Mouse (Mus musculus) ES-Bruce4 (cell line): ENCODE data around the gene Ddx17. TPM values are rescaled to one million over a fixed set of nuclear protein-coding genes. Genes with fewer than 3 reads are reported as not detected.
A peak's percentile ranks its signal among the peaks of the same experiment; 100 is the strongest.

Experiments
- H3K27ac ChIP-seq: 2 replicates; pipeline ENCODE4 v1.5.1; 2012; ENCODE audit warnings: low read length, inconsistent platforms; ENCODE audit not compliant: insufficient read depth
- H3K27me3 ChIP-seq: 2 replicates; pipeline ENCODE4 v1.6.1; 2012; ENCODE audit warnings: mild to moderate bottlenecking, low read length, inconsistent platforms; ENCODE audit not compliant: control insufficient read depth, poor library complexity, insufficient read depth, severe bottlenecking
- H3K36me3 ChIP-seq: 2 replicates; pipeline ENCODE4 v1.6.1; 2012; ENCODE audit warnings: inconsistent platforms, mild to moderate bottlenecking, low read length, moderate library complexity; ENCODE audit not compliant: control insufficient read depth, poor library complexity, insufficient read depth, severe bottlenecking
- H3K4me1 ChIP-seq: one replicate; pipeline ENCODE4 v1.8.1; 2011; ENCODE audit warnings: low read length; ENCODE audit not compliant: control insufficient read depth, insufficient read depth
- H3K4me3 ChIP-seq: 2 replicates; pipeline ENCODE4 v1.5.1; 2011; ENCODE audit warnings: low read depth, mild to moderate bottlenecking, low read length
- H3K9ac ChIP-seq: 2 replicates; pipeline ENCODE4 v1.6.1; 2012; ENCODE audit warnings: low read depth, mild to moderate bottlenecking, inconsistent platforms; ENCODE audit not compliant: poor library complexity, severe bottlenecking
- H3K9me3 ChIP-seq: replicated peaks from 2 replicates; pipeline ENCODE4 v1.6.1; 2012; ENCODE audit warnings: mild to moderate bottlenecking, low read length, inconsistent platforms; ENCODE audit not compliant: control insufficient read depth, poor library complexity, insufficient read depth, severe bottlenecking
- CTCF ChIP-seq: IDR thresholded peaks from one replicate; pipeline ENCODE4 v1.8.1; 2011; ENCODE audit warnings: low read depth, low read length
- EP300 ChIP-seq: IDR thresholded peaks from 2 replicates; pipeline ENCODE4 v1.6.1; 2011; ENCODE audit warnings: low read depth, low read length; ENCODE audit not compliant: insufficient read depth
- POLR2A ChIP-seq: IDR thresholded peaks from one replicate; pipeline ENCODE4 v1.8.1; 2011; ENCODE audit warnings: low read length; ENCODE audit not compliant: insufficient read depth
- polyA plus RNA-seq: library from polyadenylated mRNA; stranded (reverse); fragments of >200 nt; gene quantifications from 2 replicates; pipeline ENCODE4 v1.2.4, GENCODE M21; 2011; ENCODE audit warnings: low read depth; ENCODE audit not compliant: missing spikeins, insufficient read depth, insufficient read length

The Ddx17 gene
- polyA plus RNA-seq: 375 and 392 TPM in 2 replicates

DNA sequence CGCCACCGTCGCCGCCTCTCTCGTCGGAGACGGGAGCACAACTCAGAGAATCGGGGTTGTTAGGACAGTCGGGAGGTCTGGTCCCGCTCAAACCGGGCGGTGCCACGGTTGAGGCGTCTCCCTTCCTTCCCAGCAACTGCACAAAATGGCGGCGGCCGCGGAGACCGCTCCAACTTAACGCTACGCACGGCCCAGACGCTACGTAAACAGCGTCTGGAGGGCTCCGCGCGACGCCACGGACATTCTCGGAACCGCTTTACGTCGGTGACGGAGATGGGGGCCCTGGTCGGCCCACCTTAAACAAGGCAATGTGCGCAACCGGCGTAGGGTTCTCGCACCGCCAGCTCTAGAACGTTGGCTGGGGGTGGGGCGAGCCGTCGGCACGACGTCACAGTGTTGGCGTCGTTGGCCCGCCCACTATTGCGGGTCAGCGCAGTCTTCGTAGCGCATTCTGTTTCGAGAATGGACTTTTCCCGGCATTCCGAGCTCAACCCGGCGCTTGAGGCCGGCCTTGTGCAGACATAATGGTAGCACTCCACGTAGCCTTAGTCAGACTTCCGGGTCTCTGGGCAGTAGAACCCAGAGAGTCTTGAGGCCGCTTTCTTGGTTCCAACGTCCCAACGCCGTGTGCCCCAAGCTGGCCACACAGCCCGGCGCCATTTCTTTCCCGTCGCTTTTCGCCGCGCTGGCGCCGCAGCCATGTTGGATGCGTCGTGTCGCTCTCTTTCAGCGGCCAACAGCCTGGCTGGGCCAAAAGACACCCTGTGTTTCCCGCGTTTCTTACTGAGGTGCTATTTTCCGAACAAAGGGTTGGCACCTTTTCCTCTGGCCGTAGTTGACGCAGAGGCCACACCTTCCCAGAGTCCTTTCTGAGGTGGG lies at the start of gene Ddx17:
Gene Ddx17 (minus strand): TSS at position 332 of the 879 bp plus-strand sequence.
- TF ChIP-seq EP300 (0 out of 2 replicates have a peak, but pooled peaks have one; percentile 3), CTCF (no peak), POLR2A (peak; percentile 58)
- H3K27me3 ChIP-seq: no peaks in the 10 kb centered on the region
- peaks cover 30% of the 10 kb centered on the region for H3K36me3 ChIP-seq
- peak within 1 kb of the TSS; percentile 80 for H3K4me3 ChIP-seq
- peak within 1 kb of the TSS; percentile 70 for H3K27ac ChIP-seq
- H3K4me1 ChIP-seq: no peaks in the 10 kb centered on the region
- H3K9me3 ChIP-seq: no peaks in the 10 kb centered on the region
- peak within 1 kb of the TSS; percentile 89 for H3K9ac ChIP-seq

DNA sequence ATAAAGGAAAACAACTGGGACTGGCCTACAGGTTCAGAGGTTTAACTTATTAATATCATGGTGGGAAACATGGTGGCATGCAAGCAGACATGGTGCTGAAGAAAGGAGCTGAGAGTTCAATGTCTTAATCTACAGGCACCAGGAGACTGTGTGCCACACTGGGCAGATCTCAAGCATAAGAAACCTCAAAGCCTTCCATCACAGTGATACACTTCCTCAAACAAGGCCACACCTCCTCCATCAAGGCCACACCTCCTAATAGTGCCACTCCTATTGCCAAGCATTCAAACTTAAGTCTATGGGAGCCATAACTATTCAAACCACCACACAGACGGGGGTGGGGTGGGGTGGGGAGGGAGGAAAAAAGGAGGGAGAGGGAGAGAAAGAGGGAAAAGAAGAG lies 35.0 kb upstream of the Ddx17 start:
- Histone ChIP-seq H3K9me3 (0 out of 2 replicates have a peak, but pooled peaks cover 3% of the 10 kb centered on the region), H3K27me3 (no peaks in the 10 kb centered on the region; the same call in 1 of the 2 replicates), H3K4me1 (no peaks in the 10 kb centered on the region), H3K27ac (no peak overlapping the region), H3K9ac (no peak overlapping the region), H3K36me3 (peaks cover 2% of the 10 kb centered on the region), H3K4me3 (no peak overlapping the region)
- no peak for TF ChIP-seq POLR2A
- TF ChIP-seq EP300: no peak
- TF ChIP-seq CTCF: no peak

DNA sequence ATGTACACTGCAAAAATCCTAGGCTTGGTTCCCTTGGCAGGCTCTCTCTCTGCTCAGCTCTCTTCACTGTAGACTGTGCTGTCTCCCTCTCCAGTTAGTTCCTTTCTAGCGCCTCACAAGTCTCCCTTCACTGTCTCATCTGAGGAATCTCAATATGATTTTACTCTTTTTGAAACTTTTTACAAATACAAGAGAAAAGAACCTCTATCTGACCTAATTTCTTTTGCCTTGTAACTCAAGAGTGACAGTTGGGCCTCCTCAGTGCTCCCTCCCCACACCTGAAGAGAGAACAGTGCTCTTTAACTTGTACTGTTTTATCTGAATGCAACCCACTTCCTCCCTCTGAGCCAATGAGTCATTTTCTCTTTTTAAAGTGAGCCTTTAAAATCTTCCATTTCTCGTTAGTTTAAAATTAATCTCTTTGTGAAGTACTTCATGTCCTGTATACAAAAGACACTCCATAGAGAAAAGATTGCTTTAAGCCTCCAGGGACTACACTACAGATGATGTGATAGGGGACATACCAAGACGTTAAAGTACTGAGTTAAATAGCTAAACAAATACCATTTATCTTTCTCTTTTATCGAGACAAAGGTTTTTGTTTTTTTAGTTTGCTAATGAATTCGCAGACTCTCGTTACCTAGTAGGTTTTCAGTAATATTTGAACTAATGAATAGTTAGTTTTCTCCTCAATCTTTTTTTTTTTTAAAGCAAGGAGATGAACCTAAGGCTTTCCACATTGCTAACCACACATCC lies 31.3 kb upstream of the Ddx17 start:
- Histone ChIP-seq H3K9ac (no peak overlapping the region), H3K4me1 (no peaks in the 10 kb centered on the region), H3K4me3 (no peak overlapping the region), H3K27me3 (no peaks in the 10 kb centered on the region; the same call in 1 of the 2 replicates), H3K9me3 (0 out of 2 replicates have a peak, but pooled peaks cover 3% of the 10 kb centered on the region), H3K36me3 (peaks cover 2% of the 10 kb centered on the region), H3K27ac (no peak overlapping the region)
- TF ChIP-seq EP300 (no peak), CTCF (no peak), POLR2A (no peak)

DNA sequence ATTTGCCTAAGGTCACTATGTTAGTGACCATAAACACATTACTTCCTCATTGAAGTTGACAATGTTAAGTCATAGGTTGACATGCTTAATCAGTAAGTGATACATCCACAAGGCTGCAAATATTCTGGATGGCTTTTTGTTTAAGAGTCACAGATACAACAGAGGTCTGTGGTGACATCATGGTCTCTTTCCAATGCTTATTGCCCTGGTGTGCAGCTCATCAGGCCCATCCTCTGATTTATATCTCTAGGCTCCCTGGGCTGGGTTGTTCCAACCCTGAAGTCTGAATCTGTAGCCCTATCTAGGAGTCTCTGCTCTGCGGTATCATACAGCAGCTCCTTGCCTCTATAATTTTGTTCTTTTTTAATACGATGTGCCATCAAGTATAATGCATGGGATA lies 30.4 kb upstream of the Ddx17 start:
- H3K27me3 ChIP-seq: no peaks in the 10 kb centered on the region; the same call in 1 of the 2 replicates
- H3K4me3 ChIP-seq: no peak overlapping the region
- peaks cover 2% of the 10 kb centered on the region for H3K36me3 ChIP-seq
- TF ChIP-seq CTCF (no peak), POLR2A (no peak), EP300 (no peak)
- H3K9me3 ChIP-seq: 0 out of 2 replicates have a peak, but pooled peaks cover 3% of the 10 kb centered on the region
- no peaks in the 10 kb centered on the region for H3K4me1 ChIP-seq
- H3K9ac ChIP-seq: no peak overlapping the region
- no peak overlapping the region for H3K27ac ChIP-seq

DNA sequence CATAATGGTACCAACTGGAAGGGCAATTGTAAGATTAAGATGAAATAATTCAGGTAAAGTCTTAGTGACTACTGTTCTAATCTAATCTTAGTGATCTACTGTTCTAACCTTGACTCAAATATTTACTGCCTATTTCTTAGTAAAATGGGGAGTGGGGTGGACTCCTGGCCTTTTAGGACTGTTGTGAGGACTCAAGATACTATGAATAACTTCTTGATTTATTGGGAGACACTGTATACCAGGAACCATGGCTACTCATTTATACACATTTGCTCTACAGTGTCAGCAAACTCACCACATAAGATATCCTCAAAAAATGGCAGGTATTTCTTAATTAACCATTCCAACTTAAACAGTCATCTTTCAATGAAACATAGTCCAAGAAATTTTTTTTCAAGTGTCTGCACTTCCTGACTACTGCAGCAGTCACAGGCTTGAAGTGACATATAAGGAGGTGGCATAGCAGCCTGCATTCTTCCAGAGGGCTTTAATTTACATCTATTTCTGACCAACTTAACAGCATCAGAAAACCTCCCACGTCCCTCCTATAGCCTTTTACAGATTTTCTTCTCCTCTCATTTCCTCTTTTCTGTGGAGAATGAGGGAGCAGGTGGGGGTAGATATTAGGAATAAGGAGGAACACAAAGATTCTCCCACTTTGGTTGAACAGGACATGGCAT lies 29.1 kb upstream of the Ddx17 start:
- Histone ChIP-seq H3K27me3 (no peaks in the 10 kb centered on the region; the same call in 1 of the 2 replicates), H3K9ac (no peak overlapping the region), H3K36me3 (peaks cover 2% of the 10 kb centered on the region; the same call in 1 of the 2 replicates), H3K27ac (no peak overlapping the region), H3K4me1 (no peaks in the 10 kb centered on the region), H3K4me3 (no peak overlapping the region), H3K9me3 (0 out of 2 replicates have a peak, but pooled peaks cover 3% of the 10 kb centered on the region)
- TF ChIP-seq EP300: no peak
- TF ChIP-seq POLR2A: no peak
- TF ChIP-seq CTCF: no peak
